Mouse (Mus musculus) small intestine, adult 2 months (tissue): Measurements from ENCODE around the gene Rai1.

Experiments used
- CTCF ChIP-seq: fragments of 200-500 bp; IDR thresholded peaks from 2 replicates; pipeline ENCODE4 v1.5.1; 2012; ENCODE audit warnings: low read depth, mild to moderate bottlenecking, control low read depth, inconsistent platforms, low read length, moderate library complexity, mixed read lengths; ENCODE audit not compliant: insufficient replicate concordance, insufficient read length; ENCODE audit errors: extremely low read depth
- POLR2A ChIP-seq: fragments of 200-500 bp; IDR thresholded peaks from 2 replicates; pipeline ENCODE4 v1.6.1; 2012; ENCODE audit warnings: low read depth, mild to moderate bottlenecking, control low read depth, inconsistent platforms, low read length, moderate library complexity

GRCm38 (mm10) chr11:60222085-60222468 lies 117.3 kb downstream of the Rai1 start:
- TF ChIP-seq POLR2A = no peak
- TF ChIP-seq CTCF = no peak
